In genomic region chr2:28098547-28099505, GRCm38 (mm10) we compare ENCODE assay signal across 8 mouse cellular contexts. TPM values are rescaled to one million over a fixed set of nuclear protein-coding genes. Genes with fewer than 3 reads are reported as not detected.
A peak's percentile ranks its signal among the peaks of the same experiment; 100 is the strongest.
DNase-seq lines count a peak whose midpoint lies in the region; ATAC-seq lines count a peak whose summit lies in the region.

No protein-coding gene starts in this region.

- H3K4me1 ChIP-seq in intestine, embryonic 14.5 days (replicated peaks; ENCODE audit: control insufficient read depth, insufficient read depth, low read length) = peaks cover 10% of the 10 kb centered on the region
- peaks cover 23% of the 10 kb centered on the region for H3K4me1 ChIP-seq in midbrain, embryonic 13.5 days (replicated peaks)

- no peak overlapping the region for H3K4me3 ChIP-seq in intestine, embryonic 14.5 days (ENCODE audit: low read depth, low read length)
- peak overlapping the region; percentile 24 for H3K4me3 ChIP-seq in midbrain, embryonic 13.5 days (replicated peaks)

- 0 out of 2 replicates have a peak, but pooled peaks cover 6% of the 10 kb centered on the region for H3K27me3 ChIP-seq in intestine, embryonic 14.5 days (replicated peaks; ENCODE audit: control insufficient read depth, insufficient read depth, low read length)
- no peaks in the 10 kb centered on the region for H3K27me3 ChIP-seq in midbrain, embryonic 13.5 days

- DNase-seq in cerebellum, postnatal 14 days = peak; percentile 24 to 30
- no peak for DNase-seq in cerebellum, postnatal 36 days
- DNase-seq in embryo, embryonic 11 days = peak; percentile 49
- no peak for DNase-seq in intestine, embryonic 14.5 days (ENCODE audit: low spot score)
- DNase-seq in urinary bladder, adult 2 months (ENCODE audit: low spot score) = no peak
- DNase-seq in lung, adult 18-20 months = no peak
- no peak for DNase-seq in kidney, postnatal 4 days

- WGBS in intestine, embryonic 14.5 days = 10% methylated on average over 24 of the region's 24 CpGs
- 2% methylated on average over 24 of the region's 24 CpGs for WGBS in midbrain, embryonic 13.5 days

- no peak for ATAC-seq in intestine, embryonic 14.5 days (replicated peaks; ENCODE audit: low FRiP score, low TSS enrichment, low read depth)
- ATAC-seq in midbrain, embryonic 13.5 days = peak; percentile 51

- H3K9ac ChIP-seq in intestine, embryonic 14.5 days (ENCODE audit: low read length) = no peak overlapping the region
- peak overlapping the region; percentile 60 for H3K9ac ChIP-seq in midbrain, embryonic 13.5 days (replicated peaks)

- H3K27ac ChIP-seq in intestine, embryonic 14.5 days (ENCODE audit: low read depth) = no peak overlapping the region
- H3K27ac ChIP-seq in midbrain, embryonic 13.5 days = peak overlapping the region; percentile 79

- H3K36me3 ChIP-seq in intestine, embryonic 14.5 days (ENCODE audit: control insufficient read depth, insufficient read depth, low read length) = no peaks in the 10 kb centered on the region
- no peaks in the 10 kb centered on the region for H3K36me3 ChIP-seq in midbrain, embryonic 13.5 days

- no peaks in the 10 kb centered on the region for H3K9me3 ChIP-seq in intestine, embryonic 14.5 days (ENCODE audit: control insufficient read depth, low read length)
- no peaks in the 10 kb centered on the region for H3K9me3 ChIP-seq in midbrain, embryonic 13.5 days

- peak overlapping the region; percentile 49 for H3K4me2 ChIP-seq in intestine, embryonic 14.5 days (ENCODE audit: low read length)
- peak overlapping the region; percentile 55 for H3K4me2 ChIP-seq in midbrain, embryonic 13.5 days (replicated peaks)

RNA-seq across cellular contexts. Expression of gene Fcnb, which starts 14.1 kb away (rescaled TPM):
- 0.15 TPM in 1 of 2 replicates, not detected in the other for polyA plus RNA-seq in intestine, embryonic 14.5 days (2014; fragmentation: Nextera tagmentation; extraction: Ambion mirVana)
- not detected in 2 replicates for polyA plus RNA-seq in midbrain, embryonic 13.5 days (2015; fragmentation: Nextera tagmentation; extraction: Ambion mirVana)
- polyA plus RNA-seq in urinary bladder, adult 2 months (2012; rRNA removed) = not detected in 2 replicates

Comparison
In these comparisons a context has a peak if more than half of its experiments do, and no peak if none do; other contexts are left out.
1. DNase-seq: peak in cerebellum, postnatal 14 days (2 of 2) and embryo, embryonic 11 days (single experiment); none in cerebellum, postnatal 36 days (0 of 2), intestine, embryonic 14.5 days (single experiment), urinary bladder, adult 2 months (single experiment), lung, adult 18-20 months (0 of 2) and kidney, postnatal 4 days (0 of 2).